Mouse (Mus musculus): ENCODE measurements around the gene Mapk8ip1.
"Not testable (repeated sequence)": the region's sequence is repeated elsewhere in the genome, so short reads cannot be mapped to it uniquely, and the experiment has no call there.

Mapk8ip1 gene

DNA sequence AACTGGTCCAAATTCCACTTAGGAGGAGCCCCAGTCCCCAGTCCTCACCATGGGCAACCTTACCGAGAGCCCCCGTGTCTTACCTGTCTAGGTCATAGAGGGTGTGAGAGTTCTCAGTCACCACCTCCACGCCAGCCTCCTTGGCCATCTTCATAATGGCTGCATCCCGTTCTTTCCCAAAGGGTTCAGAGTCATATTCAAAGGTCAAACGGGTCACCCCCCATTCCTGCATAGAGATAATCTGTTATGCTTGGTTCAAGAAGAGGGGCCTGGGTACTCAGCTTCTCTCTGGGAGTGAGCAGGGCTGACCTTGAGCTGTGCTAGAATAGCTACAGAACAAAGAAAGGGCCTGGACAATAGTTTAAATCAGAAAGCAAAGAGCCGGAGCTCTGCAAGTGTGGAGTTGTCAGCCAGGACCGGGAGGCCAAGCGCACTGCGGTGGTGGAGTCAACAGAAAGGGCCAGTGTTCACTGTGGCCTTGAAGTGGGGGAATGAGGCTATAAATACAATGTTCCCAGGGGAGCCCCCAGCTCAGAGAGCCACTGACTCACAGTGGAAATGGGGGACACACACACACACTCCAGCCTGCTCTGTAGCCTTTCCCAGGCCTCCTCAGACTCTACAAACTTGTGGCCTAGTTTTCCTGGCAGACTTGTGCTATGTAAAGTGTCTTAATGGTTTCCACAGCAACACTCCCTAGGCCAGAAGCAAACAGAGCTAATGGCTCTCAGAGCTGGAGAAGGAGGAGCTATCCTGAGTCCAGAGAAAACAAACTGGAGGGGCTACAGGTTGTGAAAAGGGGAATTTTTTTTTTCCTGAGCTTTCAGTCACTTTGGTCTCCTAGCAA lies 23.6 kb upstream of the Mapk8ip1 start:
- DNase-seq (ENCODE audit: low spot score) = no peak

DNA sequence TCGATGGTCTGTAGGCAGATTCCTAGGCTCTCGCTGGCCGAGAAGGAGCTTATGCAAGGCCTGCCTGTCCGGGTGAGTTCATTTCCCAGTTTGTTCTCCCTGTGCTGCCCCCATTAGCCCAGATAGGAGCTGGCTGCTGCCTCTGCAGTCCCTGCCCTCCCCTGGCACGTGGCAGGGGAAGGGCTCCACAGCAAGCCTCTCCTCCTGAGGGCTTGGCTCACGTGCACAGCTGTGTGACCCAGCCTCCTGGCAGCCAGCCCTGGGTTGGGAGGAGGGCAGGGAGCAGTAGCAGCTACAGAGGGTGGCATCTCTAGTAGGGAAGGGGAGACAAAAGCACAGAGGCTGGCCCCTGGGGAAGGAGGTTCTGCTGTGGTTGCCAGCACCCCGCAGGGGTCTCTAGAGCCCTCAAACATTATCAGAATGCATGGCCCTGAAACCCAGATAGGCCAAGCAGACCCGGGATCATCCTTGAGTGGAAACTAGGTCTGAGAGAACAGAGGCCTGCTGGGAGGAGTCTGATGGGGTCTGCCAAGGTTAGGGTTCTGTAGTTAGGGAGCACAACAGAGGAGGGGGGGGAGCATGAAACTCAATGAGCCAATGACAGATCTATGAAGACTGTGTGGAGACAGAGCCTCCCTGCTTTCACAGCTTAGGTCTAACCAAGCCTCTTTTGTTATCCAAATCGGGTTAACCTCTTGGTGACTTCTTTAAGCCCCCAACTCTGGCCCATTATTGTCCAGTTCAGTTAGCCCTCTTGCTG lies 22.8 kb upstream of the Mapk8ip1 start:
- peak; percentile 89 for DNase-seq (ENCODE audit: low spot score)

DNA sequence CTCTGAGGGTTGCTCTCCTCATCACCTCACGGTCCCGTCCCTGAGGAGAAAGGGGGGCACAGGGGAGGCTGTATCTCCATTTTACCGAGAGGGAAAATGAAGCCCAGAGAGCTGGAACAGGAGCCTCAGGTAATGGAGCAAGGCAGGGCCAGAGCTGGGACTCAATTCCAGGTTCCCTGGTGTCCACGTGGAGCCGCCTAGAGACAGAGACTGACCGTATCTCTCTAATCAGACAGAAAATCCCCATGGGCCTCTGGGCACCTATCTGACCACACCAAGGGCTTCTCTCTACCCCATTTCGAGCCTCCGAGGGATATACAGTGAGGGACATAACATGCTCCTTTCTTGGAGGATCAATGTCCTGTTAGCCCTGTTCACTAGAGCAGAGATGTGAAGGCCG lies 22.1 kb upstream of the Mapk8ip1 start:
- DNase-seq (ENCODE audit: low spot score) = no peak

DNA sequence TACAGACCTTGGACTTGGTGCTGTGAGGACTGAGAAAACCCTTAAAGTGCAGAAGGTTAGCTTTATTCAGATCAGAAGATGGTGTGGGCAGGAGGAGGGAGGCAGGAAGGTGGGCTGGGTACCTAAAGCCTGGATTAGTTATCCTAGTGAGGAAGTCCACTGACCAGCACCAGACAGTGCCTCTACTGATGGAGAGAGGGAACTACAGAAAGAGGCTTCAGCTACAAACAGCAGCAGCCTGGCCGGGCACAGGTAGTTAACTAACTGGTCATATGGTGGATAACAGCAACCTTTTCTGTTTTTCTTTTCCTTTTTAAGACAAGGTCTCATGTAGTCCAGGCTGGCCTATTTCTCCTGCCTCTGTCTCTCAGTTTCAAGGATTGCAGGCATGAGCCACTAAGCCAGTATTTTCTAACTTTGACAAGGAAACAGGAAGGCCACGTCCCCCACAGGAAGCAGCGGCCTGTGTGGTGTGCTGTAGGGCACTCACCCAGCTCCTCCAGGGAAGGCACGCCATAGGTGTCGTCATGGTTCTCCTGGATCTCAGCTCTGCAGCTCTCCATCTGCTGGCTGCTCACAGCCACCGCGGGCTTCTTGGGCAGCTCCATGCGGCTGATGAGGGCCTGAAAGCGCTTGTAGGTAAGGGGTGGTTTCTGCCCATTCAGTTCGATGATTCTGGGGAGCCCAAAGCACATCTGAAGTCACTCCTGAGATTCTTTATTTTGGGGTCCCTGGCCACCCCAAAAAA lies 21.5 kb upstream of the Mapk8ip1 start:
- no peak for DNase-seq (ENCODE audit: low spot score)

DNA sequence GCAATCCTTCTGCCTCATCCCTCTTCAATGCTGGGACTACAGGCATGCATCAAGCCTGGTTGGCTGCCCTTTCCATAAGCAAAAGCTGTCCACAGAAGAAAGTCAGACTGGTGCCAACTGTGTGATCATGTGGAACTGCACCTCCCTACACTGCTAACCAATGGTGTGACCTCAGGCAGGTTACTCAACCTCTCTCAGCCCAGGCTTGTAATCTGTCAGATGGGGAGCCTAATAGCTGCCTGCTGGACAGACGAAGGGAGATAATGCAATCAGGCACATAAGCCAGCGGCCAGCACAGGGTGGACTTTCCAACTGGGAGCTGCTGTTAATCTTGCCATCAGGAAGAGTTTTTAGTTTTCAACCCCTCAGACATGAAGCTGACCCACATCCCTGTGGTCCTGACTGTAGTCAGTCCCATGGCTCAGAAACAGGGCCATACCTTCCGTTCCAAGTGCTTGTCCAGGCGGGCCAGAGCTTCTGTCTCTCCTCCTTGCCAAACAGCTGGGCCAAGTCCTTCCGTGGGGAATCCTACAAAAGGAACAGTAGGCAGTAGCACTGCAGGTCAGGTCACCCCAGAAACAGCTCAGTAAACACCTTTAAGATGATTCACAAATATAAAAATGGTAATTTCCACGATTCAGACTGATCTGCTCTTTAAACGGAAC lies 20.8 kb upstream of the Mapk8ip1 start:
- DNase-seq (ENCODE audit: low spot score) = no peak

DNA sequence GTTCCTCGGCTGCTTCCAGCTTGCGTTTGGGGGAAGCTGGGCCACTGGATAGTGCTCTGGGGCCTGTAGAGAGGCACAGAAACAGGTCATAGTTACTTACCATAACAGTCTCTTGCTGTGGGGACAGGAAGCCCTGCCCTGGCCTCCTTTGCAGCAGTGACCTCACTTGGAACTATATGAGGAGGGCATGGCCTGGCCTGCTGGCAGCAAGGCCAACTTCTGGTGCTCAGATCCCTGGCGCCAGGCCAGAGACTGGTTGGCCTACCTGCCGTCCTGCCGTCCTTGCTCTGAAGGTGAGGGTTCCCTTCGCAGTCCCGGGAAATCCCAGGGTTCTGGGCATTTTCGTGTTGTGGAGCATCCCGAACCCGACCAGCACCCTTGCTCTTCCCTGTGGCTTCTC lies 10.6 kb upstream of the Mapk8ip1 start:
- no peak for DNase-seq (ENCODE audit: low spot score)

DNA sequence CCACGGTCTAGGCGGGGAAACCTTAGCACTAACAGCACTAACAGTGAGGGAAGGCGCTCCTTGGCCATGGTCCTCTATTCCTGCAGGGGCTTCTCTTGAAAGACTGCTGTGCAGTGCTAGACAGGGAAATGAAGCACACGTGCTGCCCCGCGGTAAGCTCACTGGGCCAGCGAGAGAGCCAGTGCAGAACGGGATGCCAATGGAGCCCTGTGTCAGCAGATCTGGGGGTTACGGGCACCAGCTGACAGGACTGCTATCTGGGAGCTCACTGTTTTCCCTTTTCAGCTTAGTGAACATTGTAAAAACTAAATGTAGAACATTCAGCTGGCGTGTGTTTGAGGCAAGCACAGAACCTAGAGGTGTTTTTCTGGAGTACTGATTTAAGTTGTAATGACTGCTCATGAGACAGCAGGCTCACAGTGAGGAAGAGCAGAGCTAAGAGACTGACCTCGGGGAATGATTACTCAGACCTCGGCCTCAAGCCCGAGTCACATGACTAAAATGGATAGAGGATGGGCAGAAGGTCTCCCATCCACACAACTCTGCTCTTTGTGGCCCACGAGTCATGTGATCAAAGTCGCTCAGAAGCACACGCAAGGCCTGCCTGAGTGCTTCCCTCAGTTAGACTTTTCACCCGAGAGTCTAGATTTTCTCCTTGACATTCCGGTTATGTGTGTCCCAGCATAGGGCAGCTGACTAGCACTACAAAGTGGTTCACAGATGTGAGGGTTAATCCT lies 7.4 kb upstream of the Mapk8ip1 start:
- DNase-seq (ENCODE audit: low spot score) = no peak

DNA sequence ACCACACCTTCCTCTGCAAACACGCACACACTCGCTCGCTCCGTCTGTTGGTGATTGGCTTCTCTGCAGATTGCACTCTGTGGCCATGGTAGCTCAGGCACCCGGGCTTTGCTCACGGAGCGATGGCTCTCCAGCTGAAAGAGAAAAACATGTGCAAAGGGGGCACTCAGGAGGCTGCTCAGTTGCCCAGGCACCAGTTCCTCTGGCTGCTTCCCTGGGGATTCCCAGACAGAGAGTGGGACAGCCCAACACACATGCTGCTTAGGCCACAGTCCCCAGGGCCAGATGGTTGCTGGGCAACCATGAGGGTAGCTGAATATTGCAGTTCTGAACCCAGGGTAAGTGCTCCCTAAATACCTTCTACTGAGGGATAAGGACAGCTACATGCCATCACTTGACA lies 4.6 kb upstream of the Mapk8ip1 start:
- DNase-seq (ENCODE audit: low spot score) = no peak

DNA sequence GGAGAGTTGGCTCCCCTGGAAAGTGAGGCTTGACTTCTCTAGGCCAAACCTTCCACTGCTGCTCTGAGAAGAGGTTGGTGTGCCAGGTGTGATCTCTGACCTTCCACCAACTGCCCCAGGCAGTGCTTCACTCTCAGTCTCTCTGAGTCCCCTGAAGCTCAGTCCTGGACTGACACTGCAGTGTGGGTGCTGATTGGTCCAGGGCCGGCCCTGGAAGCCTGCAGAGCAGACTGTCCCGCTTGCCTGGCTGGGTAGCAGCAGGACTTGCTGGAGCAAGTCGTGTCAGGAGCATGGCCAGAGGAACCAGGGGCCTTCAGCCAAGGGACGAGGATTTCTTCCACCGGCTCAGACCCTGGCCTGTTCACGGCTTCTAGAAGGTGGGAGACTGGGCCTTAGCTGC lies 3.7 kb upstream of the Mapk8ip1 start:
- DNase-seq (ENCODE audit: low spot score) = no peak

DNA sequence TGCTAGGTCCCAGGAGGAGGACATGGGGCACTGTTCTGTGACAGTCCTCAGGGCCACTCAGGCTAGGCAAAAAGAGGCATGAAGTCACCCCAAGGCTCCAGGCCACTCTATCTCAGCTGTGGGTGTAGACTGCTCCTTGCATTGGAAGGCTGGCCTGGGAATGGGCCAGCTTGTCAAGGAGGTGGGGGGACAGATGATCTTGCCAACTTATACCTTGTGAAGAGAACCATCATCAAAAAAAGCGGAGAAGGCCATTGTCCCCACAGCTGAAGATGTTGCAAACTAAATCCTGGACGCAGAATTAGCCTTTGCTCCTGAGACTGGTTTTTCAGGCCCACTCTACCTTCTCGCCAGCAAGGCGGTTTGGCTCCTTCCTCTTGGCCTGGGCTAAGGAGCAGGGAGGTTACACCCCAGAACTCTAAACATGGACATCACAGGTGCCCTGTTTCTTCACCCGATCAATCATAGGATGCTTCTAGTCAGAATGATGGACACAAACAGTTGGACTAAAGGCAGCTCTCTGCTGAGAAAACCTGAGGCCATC lies 2.8 kb upstream of the Mapk8ip1 start:
- DNase-seq (ENCODE audit: low spot score) = no peak

DNA sequence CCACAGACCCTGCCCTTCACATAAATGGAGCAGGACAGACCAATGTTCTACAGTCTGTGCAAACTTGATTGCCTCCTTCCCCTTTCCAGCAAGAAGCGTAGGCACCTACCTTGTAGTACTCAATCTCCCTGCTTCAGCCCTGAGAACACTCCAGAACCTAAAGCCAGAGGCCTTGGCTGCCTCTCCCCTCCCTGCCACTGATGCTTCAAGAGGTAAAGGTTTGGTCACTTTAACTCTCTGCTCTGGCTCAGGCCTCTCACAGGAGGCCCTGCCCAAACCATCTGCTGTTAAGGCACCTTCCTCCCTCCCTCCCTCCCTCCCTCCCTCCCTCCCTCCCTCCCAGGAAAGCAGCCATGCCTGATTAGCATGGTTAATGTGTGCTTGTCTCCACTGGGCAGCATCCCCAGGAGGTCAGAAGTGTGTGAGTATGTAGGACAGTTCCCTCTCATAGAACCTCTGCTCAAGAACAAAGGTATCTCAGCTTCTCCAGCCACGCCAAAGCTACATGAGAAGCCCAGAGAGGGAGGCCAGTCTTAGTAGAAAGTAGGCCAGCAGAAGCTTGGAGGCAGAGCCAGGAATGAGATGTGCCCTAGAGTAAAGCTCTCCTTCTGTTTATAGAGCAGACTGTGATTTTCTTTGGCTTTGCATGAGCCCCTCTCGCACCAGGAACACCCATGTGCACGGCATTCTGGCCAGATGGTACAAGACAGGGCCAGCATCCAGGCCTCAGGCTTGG lies 1.7 kb upstream of the Mapk8ip1 start:
- no peak for DNase-seq (ENCODE audit: low spot score)

DNA sequence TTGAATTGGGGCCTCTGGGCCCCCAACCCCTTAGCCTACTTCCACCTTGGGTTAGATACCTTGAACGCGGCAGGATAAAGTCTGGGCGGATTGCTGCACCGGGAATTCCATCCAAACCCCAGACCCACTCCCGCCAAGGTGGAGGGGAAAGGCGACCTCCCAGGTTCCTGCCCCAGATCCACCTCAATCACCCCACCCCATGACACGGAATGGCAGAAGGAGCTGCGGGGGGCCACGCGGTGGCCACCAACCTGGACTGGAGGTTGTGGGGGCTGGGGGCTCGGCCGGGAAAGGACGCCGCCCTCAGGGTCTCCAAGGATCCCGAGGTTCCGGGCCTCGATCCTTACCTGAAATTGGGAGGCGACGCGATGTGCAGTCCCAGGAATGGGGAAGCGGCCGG lies 381 bp downstream of the Mapk8ip1 start:
- DNase-seq (ENCODE audit: low spot score) = no peak

DNA sequence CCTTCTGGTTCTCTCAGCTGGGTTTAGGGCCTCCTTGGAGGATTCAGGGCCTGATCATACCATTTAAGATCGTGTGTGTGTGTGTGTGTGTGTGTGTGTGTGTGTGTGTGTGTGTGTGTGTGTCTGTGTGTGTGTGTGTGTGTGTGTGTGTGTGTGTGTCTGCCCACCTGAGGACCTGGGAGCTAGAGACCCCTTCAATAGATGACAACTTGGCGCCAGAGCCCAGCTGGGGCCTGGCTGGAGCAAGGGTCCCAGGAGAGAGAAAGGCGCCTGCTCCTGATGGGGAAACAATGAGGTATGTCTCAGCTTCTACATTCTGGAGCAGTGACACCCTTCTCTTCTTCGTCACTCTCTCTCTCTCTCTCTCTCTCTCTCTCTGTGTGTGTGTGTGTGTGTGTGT lies 1.2 kb downstream of the Mapk8ip1 start:
- DNase-seq (ENCODE audit: low spot score) = not testable (repeated sequence)

DNA sequence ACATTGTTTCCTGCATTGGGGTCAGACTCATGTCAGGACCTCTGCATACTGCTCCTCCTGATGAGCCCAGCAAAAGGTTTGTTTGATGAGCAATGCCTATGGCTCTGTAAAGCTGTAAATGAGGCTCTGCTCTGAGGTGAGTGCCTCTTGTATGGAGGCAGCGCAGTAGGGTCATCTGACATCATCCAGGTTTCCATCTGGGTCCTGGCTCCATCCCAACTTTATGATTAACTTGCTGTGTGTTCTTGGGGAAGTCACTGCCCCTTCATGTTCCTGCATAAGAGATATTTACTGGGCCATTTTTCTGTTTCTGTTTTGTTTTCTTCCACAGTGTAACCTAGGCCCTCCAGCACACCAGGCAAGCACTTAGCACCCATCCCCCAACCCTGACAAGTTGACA lies 3.6 kb downstream of the Mapk8ip1 start:
- no peak for DNase-seq (ENCODE audit: low spot score)

DNA sequence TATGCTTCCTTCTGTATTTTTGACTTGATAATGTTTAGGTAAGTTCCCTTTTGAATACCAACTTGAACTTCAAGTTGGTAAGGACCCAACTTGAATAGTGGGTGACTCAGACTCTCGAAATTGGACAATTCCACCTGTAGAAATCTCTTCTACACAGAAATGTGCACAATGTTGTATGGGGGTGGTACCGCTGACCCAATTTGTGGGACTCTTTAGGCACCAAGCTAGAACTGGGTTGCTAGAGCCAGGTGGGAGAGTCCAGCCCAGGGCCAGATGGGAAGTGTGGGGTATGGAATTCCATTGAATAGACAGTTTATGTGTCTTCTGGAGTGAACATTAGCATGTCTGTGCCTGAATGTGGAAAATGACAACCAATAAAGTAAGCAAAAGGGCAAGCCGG lies 5.5 kb downstream of the Mapk8ip1 start:
- DNase-seq (ENCODE audit: low spot score) = no peak

DNA sequence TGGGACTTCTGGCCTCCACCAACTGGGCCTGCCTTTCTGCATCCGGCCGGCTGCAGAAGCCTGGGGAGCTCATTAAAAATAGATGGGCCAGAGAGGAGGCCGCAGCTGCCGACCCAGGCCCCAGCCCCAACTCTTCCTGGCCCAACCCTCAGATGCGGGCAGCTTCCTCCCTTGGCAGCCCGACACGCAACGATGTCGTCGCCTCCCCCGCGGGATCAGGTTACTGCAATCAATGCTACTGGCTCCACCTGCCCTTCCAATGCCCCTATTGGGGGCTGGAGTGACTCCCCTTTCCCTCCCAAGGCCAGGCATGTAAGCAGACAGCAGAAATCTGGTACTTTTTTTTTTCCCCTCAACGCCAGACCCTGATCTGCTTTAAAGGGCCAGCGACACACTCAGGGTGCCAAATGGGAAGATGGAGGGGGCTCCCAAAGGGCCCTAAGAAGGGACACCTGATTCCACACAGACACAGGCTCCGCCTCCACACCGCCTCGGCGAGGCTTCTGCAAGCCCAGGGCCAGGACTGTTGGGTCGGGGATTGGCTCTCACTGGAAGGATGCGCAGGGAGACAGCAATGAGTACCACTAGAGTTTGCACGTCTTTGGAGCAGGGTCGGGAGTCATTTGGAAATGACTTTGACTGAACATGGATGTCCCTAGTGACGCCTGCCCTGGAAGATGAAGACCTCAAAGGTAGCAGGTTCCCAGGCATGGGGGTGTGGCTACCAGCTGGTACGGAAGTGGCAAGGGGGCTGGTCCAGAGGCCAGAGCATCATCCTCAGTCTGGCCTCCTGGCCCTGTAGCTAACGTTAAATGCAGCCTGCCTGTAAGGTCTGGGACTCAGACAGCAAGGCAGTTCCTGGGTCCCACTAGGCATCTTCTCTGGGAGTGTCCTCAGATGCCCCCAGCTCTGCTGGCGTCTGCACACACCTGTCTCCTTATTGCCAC lies 8.5 kb downstream of the Mapk8ip1 start:
- no peak for DNase-seq (ENCODE audit: low spot score)

DNA sequence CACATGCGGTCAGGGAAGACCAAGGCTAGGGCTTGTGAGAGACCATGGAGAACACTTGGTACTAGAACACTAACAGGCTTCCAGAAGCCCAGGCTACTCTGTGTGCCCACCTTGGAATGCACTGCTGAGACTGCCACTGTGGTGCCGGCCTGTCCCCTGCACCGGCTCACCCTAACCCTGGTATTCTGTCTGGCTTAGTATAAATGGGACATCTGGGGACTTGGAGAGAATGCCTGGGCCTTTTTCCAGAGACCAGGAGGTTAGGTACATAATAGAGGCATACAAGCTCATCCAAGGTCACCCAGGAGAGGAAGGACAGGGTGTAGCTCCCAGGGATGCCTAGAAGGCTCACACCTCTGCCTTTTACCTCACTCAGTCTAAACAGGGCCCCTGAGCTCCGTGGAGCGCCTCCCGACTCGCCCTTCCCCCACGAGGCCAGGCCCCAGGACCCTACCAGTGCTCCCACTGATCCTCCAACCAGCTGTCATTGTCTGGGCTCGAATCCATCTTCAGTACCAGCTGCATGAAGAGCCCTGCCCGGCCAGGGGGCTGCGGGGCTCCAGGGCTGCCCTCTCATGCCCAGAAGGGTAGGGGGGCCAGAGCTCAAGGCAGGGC lies 9.3 kb downstream of the Mapk8ip1 start:
- DNase-seq (ENCODE audit: low spot score) = no peak

DNA sequence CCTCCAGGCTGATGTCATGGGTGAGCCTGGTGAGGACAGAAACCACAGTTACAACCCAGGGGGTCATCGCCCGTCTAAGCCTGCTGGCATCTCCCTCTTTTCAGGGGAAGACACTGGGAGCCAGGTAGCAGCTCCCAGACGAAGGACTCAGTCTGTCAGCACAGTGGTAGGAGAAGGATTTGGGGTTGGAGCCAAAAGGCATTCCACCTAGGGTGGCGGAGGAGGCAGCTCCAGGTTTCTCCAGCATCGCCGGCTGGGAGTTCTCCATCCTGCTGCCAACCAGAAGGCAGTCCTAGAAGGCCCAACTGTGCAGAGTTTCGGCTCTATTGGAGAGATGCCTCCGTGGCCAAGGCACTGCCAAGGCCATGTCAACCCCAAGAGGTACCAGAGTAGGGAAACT lies 9.9 kb downstream of the Mapk8ip1 start:
- no peak for DNase-seq (ENCODE audit: low spot score)
